Mouse (Mus musculus): Measurements from ENCODE around the gene Capn11. TPM values are rescaled to one million over a fixed set of nuclear protein-coding genes. Genes with fewer than 3 reads are reported as not detected.

Capn11 gene
- polyA plus RNA-seq, 1 experiment from 2014 or later = 0.57 TPM

DNA sequence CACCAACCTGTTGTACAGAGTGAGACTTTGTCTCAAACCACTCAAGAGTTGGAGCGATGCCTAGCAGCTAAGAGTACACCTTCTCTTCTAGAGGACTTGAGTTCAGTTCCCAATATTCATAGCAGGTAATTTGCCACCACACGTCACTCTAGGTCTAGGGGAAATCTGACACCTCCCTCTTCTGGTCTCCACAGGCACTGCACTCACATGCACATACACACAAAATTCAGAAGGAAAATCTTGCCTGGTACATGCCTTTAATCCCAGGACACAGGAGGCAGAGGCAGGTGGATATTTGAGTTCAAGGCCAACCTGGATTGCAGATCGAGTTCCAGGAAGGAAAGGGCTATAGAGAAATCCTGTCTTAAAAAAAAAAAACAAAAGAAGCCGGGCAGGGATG, 14.9 kb downstream of the Capn11 start:
- Histone ChIP-seq H3K9me3 (ENCODE audit: control insufficient read depth, low read length) (no peaks in the 10 kb centered on the region), H3K27me3 (ENCODE audit: control insufficient read depth, insufficient read depth, low read length) (no peaks in the 10 kb centered on the region), H3K4me2 (ENCODE audit: low read depth) (no peak overlapping the region), H3K4me1 (ENCODE audit: control insufficient read depth, insufficient read depth, low read length) (no peaks in the 10 kb centered on the region), H3K4me3 (ENCODE audit: low read depth, low read length) (no peak overlapping the region), H3K27ac (ENCODE audit: low read depth, low read length) (no peak overlapping the region), H3K9ac (ENCODE audit: low read length) (no peak overlapping the region), H3K36me3 (ENCODE audit: control insufficient read depth, insufficient read depth, low read length) (no peaks in the 10 kb centered on the region)
- DNase-seq (ENCODE audit: low spot score) = no peak
- WGBS = 91% methylated on average over 4 of the region's 4 CpGs
- no peak for ATAC-seq (ENCODE audit: insufficient read depth, low FRiP score, low TSS enrichment)

DNA sequence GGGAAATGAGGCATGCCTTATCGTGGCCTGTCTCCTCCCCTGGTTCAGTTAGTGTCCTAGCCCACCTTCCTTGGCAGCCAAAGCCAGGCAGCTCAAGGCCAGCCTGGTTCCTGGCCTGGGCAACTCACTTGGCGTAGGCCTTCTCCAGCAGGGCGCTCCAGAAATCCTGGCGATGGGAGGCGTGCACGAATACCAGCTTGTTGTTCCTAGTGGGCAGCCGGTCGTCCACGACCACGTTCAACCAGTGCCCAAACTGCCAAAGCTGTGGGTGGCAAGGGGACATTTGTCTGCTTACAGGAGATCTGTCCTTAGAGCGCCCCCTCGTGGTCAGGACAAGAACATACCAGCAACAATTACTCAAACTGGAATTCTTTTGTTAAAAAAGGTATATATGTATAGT, 16.4 kb downstream of the Capn11 start:
- peak; percentile 70 for DNase-seq (ENCODE audit: low spot score)
- no peaks in the 10 kb centered on the region for H3K9me3 ChIP-seq (ENCODE audit: control insufficient read depth, low read length)
- H3K27ac ChIP-seq (ENCODE audit: low read depth, low read length) = no peak overlapping the region
- H3K27me3 ChIP-seq (ENCODE audit: control insufficient read depth, insufficient read depth, low read length) = no peaks in the 10 kb centered on the region
- no peaks in the 10 kb centered on the region for H3K36me3 ChIP-seq (ENCODE audit: control insufficient read depth, insufficient read depth, low read length)
- H3K4me2 ChIP-seq (ENCODE audit: low read depth) = no peak overlapping the region
- no peak for ATAC-seq (ENCODE audit: insufficient read depth, low FRiP score, low TSS enrichment)
- no peak overlapping the region for H3K9ac ChIP-seq (ENCODE audit: low read length)
- WGBS = 21% methylated on average over 12 of the region's 12 CpGs
- no peak overlapping the region for H3K4me3 ChIP-seq (ENCODE audit: low read depth, low read length)
- H3K4me1 ChIP-seq (ENCODE audit: control insufficient read depth, insufficient read depth, low read length) = no peaks in the 10 kb centered on the region

DNA sequence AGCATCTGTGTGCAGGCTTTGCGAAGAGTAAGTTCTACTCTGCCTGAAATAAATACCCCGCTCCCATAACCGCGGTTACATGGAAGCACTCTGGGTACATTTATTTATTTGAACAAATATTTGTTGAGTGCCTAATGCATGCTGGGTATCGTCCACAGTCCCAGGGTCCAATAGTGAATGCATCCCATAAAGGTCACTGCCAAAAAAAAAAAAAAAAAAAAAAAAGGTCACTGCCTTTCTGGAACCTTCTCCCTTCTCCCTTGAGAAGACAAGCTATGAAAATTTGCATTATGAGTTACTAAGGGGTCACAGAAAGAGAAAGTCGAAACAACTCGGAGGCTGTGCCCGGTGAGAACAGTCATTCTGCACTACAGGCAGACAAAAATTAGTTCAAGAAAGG, 17.1 kb downstream of the Capn11 start:
- Histone ChIP-seq H3K9me3 (ENCODE audit: control insufficient read depth, low read length) (no peaks in the 10 kb centered on the region), H3K4me2 (ENCODE audit: low read depth) (no peak overlapping the region), H3K36me3 (ENCODE audit: control insufficient read depth, insufficient read depth, low read length) (no peaks in the 10 kb centered on the region), H3K4me3 (ENCODE audit: low read depth, low read length) (no peak overlapping the region), H3K27me3 (ENCODE audit: control insufficient read depth, insufficient read depth, low read length) (no peaks in the 10 kb centered on the region), H3K4me1 (ENCODE audit: control insufficient read depth, insufficient read depth, low read length) (no peaks in the 10 kb centered on the region), H3K27ac (ENCODE audit: low read depth, low read length) (no peak overlapping the region), H3K9ac (ENCODE audit: low read length) (no peak overlapping the region)
- DNase-seq (ENCODE audit: low spot score) (no peak), ATAC-seq (ENCODE audit: insufficient read depth, low FRiP score, low TSS enrichment) (no peak)
- WGBS = 88% methylated on average over 8 of the region's 8 CpGs

DNA sequence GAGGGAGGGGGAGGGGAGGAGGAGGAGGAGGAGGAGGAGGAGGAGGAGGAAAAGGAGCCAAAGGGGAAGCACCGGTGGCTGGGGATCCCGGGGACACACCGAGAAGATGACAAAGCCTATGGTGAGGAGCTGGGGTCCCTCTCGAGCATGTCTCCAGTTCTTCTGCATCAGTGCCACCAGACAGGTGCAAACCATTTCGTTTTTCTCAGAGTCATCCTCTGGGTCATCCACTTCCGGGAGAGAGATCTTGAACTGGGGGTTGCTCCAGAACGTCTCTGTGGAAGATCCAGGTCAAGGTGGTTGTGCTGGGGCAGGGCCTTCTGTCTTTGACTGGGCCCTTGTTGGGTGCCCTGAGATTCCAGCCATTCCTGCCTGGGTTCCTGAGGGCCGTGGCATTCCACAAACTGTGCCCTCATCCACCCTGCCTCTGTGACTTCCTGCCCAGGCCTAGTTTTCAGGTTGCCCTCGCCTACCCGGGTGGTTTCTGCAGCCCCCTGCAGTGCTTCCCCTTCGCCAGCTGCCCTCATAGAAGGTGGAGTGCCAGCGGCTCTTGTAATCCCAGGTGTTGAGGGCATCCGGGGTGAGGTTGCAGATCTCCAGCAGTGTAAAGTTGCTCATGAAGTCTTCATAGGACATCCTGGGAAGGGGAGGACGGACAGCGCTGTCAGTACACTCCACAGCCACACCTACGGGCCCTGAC, 20.4 kb downstream of the Capn11 start:
- Histone ChIP-seq H3K27me3 (ENCODE audit: control insufficient read depth, insufficient read depth, low read length) (no peaks in the 10 kb centered on the region), H3K27ac (ENCODE audit: low read depth, low read length) (no peak overlapping the region), H3K4me2 (ENCODE audit: low read depth) (no peak overlapping the region), H3K4me1 (ENCODE audit: control insufficient read depth, insufficient read depth, low read length) (no peaks in the 10 kb centered on the region), H3K9me3 (ENCODE audit: control insufficient read depth, low read length) (no peaks in the 10 kb centered on the region), H3K4me3 (ENCODE audit: low read depth, low read length) (no peak overlapping the region), H3K9ac (ENCODE audit: low read length) (no peak overlapping the region), H3K36me3 (ENCODE audit: control insufficient read depth, insufficient read depth, low read length) (no peaks in the 10 kb centered on the region)
- 77% methylated on average over 16 of the region's 16 CpGs for WGBS
- DNase-seq (ENCODE audit: low spot score) (no peak), ATAC-seq (ENCODE audit: insufficient read depth, low FRiP score, low TSS enrichment) (no peak)

DNA sequence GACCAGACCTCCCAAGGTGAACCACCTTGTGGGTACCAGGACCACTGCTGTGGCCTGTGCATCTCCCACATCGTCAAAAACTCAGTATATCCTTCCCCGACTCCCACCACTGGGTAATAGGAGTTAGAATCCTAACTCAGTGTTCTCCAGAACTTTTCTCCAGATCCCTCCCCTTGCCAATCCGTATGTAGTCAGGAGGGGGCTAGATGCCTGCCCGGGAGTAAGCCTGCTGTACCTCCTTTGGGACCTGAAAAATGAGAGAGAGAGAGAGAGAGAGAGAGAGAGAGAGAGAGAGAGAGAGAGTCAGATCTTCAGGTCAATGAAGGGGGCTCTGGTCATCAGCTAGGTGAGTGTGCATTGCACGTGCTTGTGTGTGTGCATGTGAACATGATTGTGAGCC, 25.1 kb downstream of the Capn11 start:
- WGBS = 79% methylated on average over 5 of the region's 5 CpGs
- no peaks in the 10 kb centered on the region for H3K27me3 ChIP-seq (ENCODE audit: control insufficient read depth, insufficient read depth, low read length)
- DNase-seq (ENCODE audit: low spot score) (no peak), ATAC-seq (ENCODE audit: insufficient read depth, low FRiP score, low TSS enrichment) (no peak)
- H3K9ac ChIP-seq (ENCODE audit: low read length) = no peak overlapping the region
- H3K36me3 ChIP-seq (ENCODE audit: control insufficient read depth, insufficient read depth, low read length) = no peaks in the 10 kb centered on the region
- H3K4me2 ChIP-seq (ENCODE audit: low read depth) = no peak overlapping the region
- H3K4me3 ChIP-seq (ENCODE audit: low read depth, low read length) = no peak overlapping the region
- no peaks in the 10 kb centered on the region for H3K9me3 ChIP-seq (ENCODE audit: control insufficient read depth, low read length)
- no peak overlapping the region for H3K27ac ChIP-seq (ENCODE audit: low read depth, low read length)
- H3K4me1 ChIP-seq (ENCODE audit: control insufficient read depth, insufficient read depth, low read length) = no peaks in the 10 kb centered on the region

DNA sequence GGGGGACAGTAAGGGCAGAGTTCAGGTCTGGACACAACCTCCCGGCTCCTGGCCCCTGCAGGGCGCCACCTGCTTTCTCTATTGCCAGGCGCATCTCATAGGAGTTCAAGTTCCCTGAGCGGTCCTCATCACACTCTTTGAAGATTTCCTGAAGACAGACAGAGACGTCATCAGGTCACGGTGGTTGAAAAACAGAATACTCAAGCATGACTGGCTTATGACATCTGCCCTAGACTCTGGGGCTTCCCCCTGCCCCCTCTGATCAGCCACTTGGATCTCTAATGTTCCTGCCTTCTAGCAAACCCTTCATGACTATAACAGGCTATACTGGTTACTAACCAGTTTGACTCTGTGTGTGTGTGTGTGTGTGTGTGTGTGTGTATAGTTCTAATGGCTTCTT, 27.2 kb downstream of the Capn11 start:
- Histone ChIP-seq H3K4me1 (ENCODE audit: control insufficient read depth, insufficient read depth, low read length) (no peaks in the 10 kb centered on the region), H3K27me3 (ENCODE audit: control insufficient read depth, insufficient read depth, low read length) (no peaks in the 10 kb centered on the region), H3K4me3 (ENCODE audit: low read depth, low read length) (no peak overlapping the region), H3K9me3 (ENCODE audit: control insufficient read depth, low read length) (no peaks in the 10 kb centered on the region), H3K27ac (ENCODE audit: low read depth, low read length) (no peak overlapping the region), H3K36me3 (ENCODE audit: control insufficient read depth, insufficient read depth, low read length) (no peaks in the 10 kb centered on the region), H3K9ac (ENCODE audit: low read length) (no peak overlapping the region), H3K4me2 (ENCODE audit: low read depth) (no peak overlapping the region)
- ATAC-seq (ENCODE audit: insufficient read depth, low FRiP score, low TSS enrichment) (no peak), DNase-seq (ENCODE audit: low spot score) (no peak)
- 80% methylated on average over 6 of the region's 6 CpGs for WGBS

DNA sequence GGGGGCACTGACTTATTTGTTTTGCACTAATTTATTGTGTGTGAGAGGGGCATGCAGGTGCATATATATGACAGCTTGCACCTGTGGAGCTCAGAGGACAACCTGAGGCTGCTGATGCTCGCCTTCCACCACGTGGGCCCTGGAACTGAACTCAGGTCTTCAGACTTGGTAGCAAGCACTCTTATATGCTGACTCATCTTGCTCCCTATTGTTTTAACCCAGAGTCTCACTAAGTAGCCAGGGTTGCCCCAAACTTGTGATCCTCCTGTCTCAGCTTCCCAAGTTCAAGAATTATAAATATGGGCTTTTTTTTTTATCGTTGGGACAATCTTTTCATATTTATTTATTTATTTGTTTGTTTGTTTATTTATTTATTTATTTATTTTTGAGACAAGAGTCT, 28.1 kb downstream of the Capn11 start:
- H3K4me3 ChIP-seq (ENCODE audit: low read depth, low read length) = no peak overlapping the region
- no peak overlapping the region; the same call in 1 of the 2 replicates for H3K4me2 ChIP-seq (ENCODE audit: low read depth)
- H3K9ac ChIP-seq (ENCODE audit: low read length) = no peak overlapping the region
- H3K27ac ChIP-seq (ENCODE audit: low read depth, low read length) = no peak overlapping the region
- DNase-seq (ENCODE audit: low spot score) (no peak), ATAC-seq (ENCODE audit: insufficient read depth, low FRiP score, low TSS enrichment) (no peak)
- H3K4me1 ChIP-seq (ENCODE audit: control insufficient read depth, insufficient read depth, low read length) = no peaks in the 10 kb centered on the region
- no peaks in the 10 kb centered on the region for H3K27me3 ChIP-seq (ENCODE audit: control insufficient read depth, insufficient read depth, low read length)
- no peaks in the 10 kb centered on the region for H3K36me3 ChIP-seq (ENCODE audit: control insufficient read depth, insufficient read depth, low read length)
- H3K9me3 ChIP-seq (ENCODE audit: control insufficient read depth, low read length) = no peaks in the 10 kb centered on the region
- WGBS = 57% methylated on average over 3 of the region's 3 CpGs

DNA sequence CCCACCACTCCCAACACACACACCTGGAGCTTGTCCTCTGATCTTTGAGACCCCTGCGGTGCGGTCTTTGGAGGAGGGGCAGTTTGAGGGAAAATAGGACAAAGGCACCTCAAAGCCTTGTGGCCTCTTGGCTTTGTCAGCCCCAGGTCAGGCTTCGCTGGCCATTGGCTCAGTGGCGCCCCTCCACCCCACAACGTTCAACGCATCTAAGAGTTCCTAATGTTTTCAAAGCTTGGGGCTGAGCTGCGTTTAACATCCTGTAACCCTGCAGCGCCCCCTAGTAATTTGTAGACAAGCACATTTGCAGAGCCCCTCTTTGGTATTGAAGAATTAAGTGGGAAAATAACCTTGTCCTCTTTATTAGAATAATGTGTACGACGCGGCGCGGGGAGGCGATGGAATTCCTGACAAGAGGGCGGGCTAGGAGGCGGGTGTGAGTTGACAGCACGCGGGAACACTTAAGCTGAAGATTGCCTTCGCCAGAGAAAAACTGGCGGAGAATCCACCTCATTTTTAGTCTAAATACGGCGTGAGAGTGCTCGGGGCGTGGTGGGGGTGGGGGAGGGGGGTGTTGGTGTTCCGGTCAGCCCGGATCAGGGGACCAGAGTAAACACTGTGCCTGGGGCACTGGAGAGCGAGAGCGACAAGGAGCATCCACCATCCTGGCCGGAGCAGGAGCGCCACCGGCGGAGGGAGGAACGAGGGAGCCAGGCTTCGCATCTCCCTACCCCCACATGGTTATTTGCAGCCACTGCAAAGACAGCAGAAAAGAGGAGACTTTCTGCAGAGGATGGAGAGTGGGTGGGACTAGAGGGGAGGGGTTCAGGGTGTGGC, 29.0 kb downstream of the Capn11 start:
- Histone ChIP-seq H3K27me3 (ENCODE audit: control insufficient read depth, insufficient read depth, low read length) (no peaks in the 10 kb centered on the region), H3K4me2 (ENCODE audit: low read depth) (peak overlapping the region; percentile 78), H3K27ac (ENCODE audit: low read depth, low read length) (peak overlapping the region; percentile 46; the same call in 1 of the 2 replicates), H3K36me3 (ENCODE audit: control insufficient read depth, insufficient read depth, low read length) (no peaks in the 10 kb centered on the region), H3K9me3 (ENCODE audit: control insufficient read depth, low read length) (no peaks in the 10 kb centered on the region), H3K4me3 (ENCODE audit: low read depth, low read length) (peak overlapping the region; percentile 38), H3K9ac (ENCODE audit: low read length) (peak overlapping the region; percentile 62), H3K4me1 (ENCODE audit: control insufficient read depth, insufficient read depth, low read length) (no peaks in the 10 kb centered on the region)
- 2% methylated on average over 34 of the region's 34 CpGs for WGBS
- ATAC-seq (ENCODE audit: insufficient read depth, low FRiP score, low TSS enrichment) (peak; percentile 77), DNase-seq (ENCODE audit: low spot score) (peak; percentile 69)
